Mouse (Mus musculus): Measurements from ENCODE around the gene Zzef1. TPM values are rescaled to one million over a fixed set of nuclear protein-coding genes. Genes with fewer than 3 reads are reported as not detected.
A peak's percentile ranks its signal among the peaks of the same experiment; 100 is the strongest.

Zzef1 gene
- polyA plus RNA-seq (2014; fragmentation: Nextera tagmentation; extraction: Ambion mirVana) = 18.0 and 19.8 TPM in 2 replicates

GRCm38 (mm10) chr11:72795455-72796295, at the start of gene Zzef1, which contains the start of gene Cyb5d2:
Gene Zzef1, plus strand, starts transcription at chr11:72796226.
Gene Cyb5d2, minus strand, starts transcription at chr11:72796142.
- under 1% methylated on average over 69 of the region's 69 CpGs for WGBS
- ATAC-seq (ENCODE audit: low FRiP score, low TSS enrichment) = peak; percentile 93
- DNase-seq = peak; percentile 97

GRCm38 (mm10) chr11:72751956-72752355, 44.1 kb upstream of the Zzef1 start:
- Histone ChIP-seq H3K9me3 (ENCODE audit: control insufficient read depth, low read length) (no peaks in the 10 kb centered on the region), H3K27me3 (ENCODE audit: control insufficient read depth, insufficient read depth, low read length) (no peaks in the 10 kb centered on the region), H3K36me3 (ENCODE audit: control insufficient read depth, insufficient read depth, low read length) (peaks cover 97% of the 10 kb centered on the region), H3K4me1 (ENCODE audit: control insufficient read depth, insufficient read depth, low read length) (no peaks in the 10 kb centered on the region), H3K4me2 (ENCODE audit: low read length) (no peak overlapping the region), H3K27ac (replicated peaks; ENCODE audit: low read depth, low read length) (no peak overlapping the region), H3K9ac (replicated peaks; ENCODE audit: low read length) (no peak overlapping the region), H3K4me3 (replicated peaks; ENCODE audit: low read depth, low read length) (no peak overlapping the region)
- 57% methylated on average over 2 of the region's 2 CpGs for WGBS
- ATAC-seq (ENCODE audit: low FRiP score, low TSS enrichment) = no peak
- DNase-seq = no peak

More at GRCm38 (mm10) chr11:72795455-72796295, at the start of gene Zzef1, which contains the start of gene Cyb5d2:
- Histone ChIP-seq H3K9ac (replicated peaks; ENCODE audit: low read length) (peak within 1 kb of the TSS; percentile 88), H3K4me1 (ENCODE audit: control insufficient read depth, insufficient read depth, low read length) (peaks cover 10% of the 10 kb centered on the region), H3K27me3 (ENCODE audit: control insufficient read depth, insufficient read depth, low read length) (no peaks in the 10 kb centered on the region), H3K27ac (replicated peaks; ENCODE audit: low read depth, low read length) (peak within 1 kb of the TSS; percentile 93), H3K4me3 (replicated peaks; ENCODE audit: low read depth, low read length) (peak within 1 kb of the TSS; percentile 90), H3K36me3 (ENCODE audit: control insufficient read depth, insufficient read depth, low read length) (no peaks in the 10 kb centered on the region), H3K4me2 (ENCODE audit: low read length) (peak within 1 kb of the TSS; percentile 95), H3K9me3 (ENCODE audit: control insufficient read depth, low read length) (no peaks in the 10 kb centered on the region)

GRCm38 (mm10) chr11:72758316-72758715, 37.7 kb upstream of the Zzef1 start:
- H3K4me1 ChIP-seq (ENCODE audit: control insufficient read depth, insufficient read depth, low read length) = no peaks in the 10 kb centered on the region
- H3K9me3 ChIP-seq (ENCODE audit: control insufficient read depth, low read length) = no peaks in the 10 kb centered on the region
- ATAC-seq (ENCODE audit: low FRiP score, low TSS enrichment) (no peak), DNase-seq (no peak)
- no peak overlapping the region for H3K4me2 ChIP-seq (ENCODE audit: low read length)
- WGBS = 96% methylated on average over 5 of the region's 5 CpGs
- no peak overlapping the region for H3K4me3 ChIP-seq (replicated peaks; ENCODE audit: low read depth, low read length)
- no peak overlapping the region for H3K9ac ChIP-seq (replicated peaks; ENCODE audit: low read length)
- no peaks in the 10 kb centered on the region for H3K27me3 ChIP-seq (ENCODE audit: control insufficient read depth, insufficient read depth, low read length)
- peaks cover 95% of the 10 kb centered on the region for H3K36me3 ChIP-seq (ENCODE audit: control insufficient read depth, insufficient read depth, low read length)
- no peak overlapping the region for H3K27ac ChIP-seq (replicated peaks; ENCODE audit: low read depth, low read length)

GRCm38 (mm10) chr11:72759581-72759980, 36.4 kb upstream of the Zzef1 start:
- 91% methylated on average over 6 of the region's 6 CpGs for WGBS
- H3K9me3 ChIP-seq (ENCODE audit: control insufficient read depth, low read length) = no peaks in the 10 kb centered on the region
- no peaks in the 10 kb centered on the region for H3K27me3 ChIP-seq (ENCODE audit: control insufficient read depth, insufficient read depth, low read length)
- no peak for DNase-seq
- H3K4me2 ChIP-seq (ENCODE audit: low read length) = no peak overlapping the region
- H3K4me1 ChIP-seq (ENCODE audit: control insufficient read depth, insufficient read depth, low read length) = no peaks in the 10 kb centered on the region
- no peak overlapping the region for H3K4me3 ChIP-seq (replicated peaks; ENCODE audit: low read depth, low read length)
- peaks cover 92% of the 10 kb centered on the region for H3K36me3 ChIP-seq (ENCODE audit: control insufficient read depth, insufficient read depth, low read length)
- no peak for ATAC-seq (ENCODE audit: low FRiP score, low TSS enrichment)
- H3K27ac ChIP-seq (replicated peaks; ENCODE audit: low read depth, low read length) = no peak overlapping the region
- no peak overlapping the region for H3K9ac ChIP-seq (replicated peaks; ENCODE audit: low read length)

GRCm38 (mm10) chr11:72760781-72761180, 35.2 kb upstream of the Zzef1 start:
- DNase-seq (no peak), ATAC-seq (ENCODE audit: low FRiP score, low TSS enrichment) (no peak)
- Histone ChIP-seq H3K9ac (replicated peaks; ENCODE audit: low read length) (no peak overlapping the region), H3K4me3 (replicated peaks; ENCODE audit: low read depth, low read length) (no peak overlapping the region), H3K36me3 (ENCODE audit: control insufficient read depth, insufficient read depth, low read length) (peaks cover 84% of the 10 kb centered on the region), H3K4me1 (ENCODE audit: control insufficient read depth, insufficient read depth, low read length) (no peaks in the 10 kb centered on the region), H3K9me3 (ENCODE audit: control insufficient read depth, low read length) (no peaks in the 10 kb centered on the region), H3K4me2 (ENCODE audit: low read length) (no peak overlapping the region), H3K27me3 (ENCODE audit: control insufficient read depth, insufficient read depth, low read length) (no peaks in the 10 kb centered on the region), H3K27ac (replicated peaks; ENCODE audit: low read depth, low read length) (no peak overlapping the region)
- WGBS = 89% methylated on average over 1 of the region's 1 CpGs

GRCm38 (mm10) chr11:72764270-72764669, 31.8 kb upstream of the Zzef1 start:
- no peaks in the 10 kb centered on the region for H3K4me1 ChIP-seq (ENCODE audit: control insufficient read depth, insufficient read depth, low read length)
- H3K36me3 ChIP-seq (ENCODE audit: control insufficient read depth, insufficient read depth, low read length) = peaks cover 74% of the 10 kb centered on the region
- no peak overlapping the region for H3K4me2 ChIP-seq (ENCODE audit: low read length)
- H3K4me3 ChIP-seq (replicated peaks; ENCODE audit: low read depth, low read length) = no peak overlapping the region
- H3K27me3 ChIP-seq (ENCODE audit: control insufficient read depth, insufficient read depth, low read length) = no peaks in the 10 kb centered on the region
- 93% methylated on average over 4 of the region's 4 CpGs for WGBS
- H3K27ac ChIP-seq (replicated peaks; ENCODE audit: low read depth, low read length) = no peak overlapping the region
- H3K9me3 ChIP-seq (ENCODE audit: control insufficient read depth, low read length) = no peaks in the 10 kb centered on the region
- ATAC-seq (ENCODE audit: low FRiP score, low TSS enrichment) (no peak), DNase-seq (no peak)
- no peak overlapping the region for H3K9ac ChIP-seq (replicated peaks; ENCODE audit: low read length)

GRCm38 (mm10) chr11:72767716-72768115, 28.3 kb upstream of the Zzef1 start:
- Histone ChIP-seq H3K27ac (replicated peaks; ENCODE audit: low read depth, low read length) (no peak overlapping the region), H3K4me1 (ENCODE audit: control insufficient read depth, insufficient read depth, low read length) (no peaks in the 10 kb centered on the region), H3K4me2 (ENCODE audit: low read length) (no peak overlapping the region), H3K36me3 (ENCODE audit: control insufficient read depth, insufficient read depth, low read length) (peaks cover 50% of the 10 kb centered on the region), H3K9ac (replicated peaks; ENCODE audit: low read length) (no peak overlapping the region), H3K9me3 (ENCODE audit: control insufficient read depth, low read length) (no peaks in the 10 kb centered on the region), H3K4me3 (replicated peaks; ENCODE audit: low read depth, low read length) (no peak overlapping the region), H3K27me3 (ENCODE audit: control insufficient read depth, insufficient read depth, low read length) (no peaks in the 10 kb centered on the region)
- DNase-seq (no peak), ATAC-seq (ENCODE audit: low FRiP score, low TSS enrichment) (no peak)
- WGBS = 92% methylated on average over 8 of the region's 8 CpGs

GRCm38 (mm10) chr11:72769061-72769460, 27.0 kb upstream of the Zzef1 start:
- H3K27me3 ChIP-seq (ENCODE audit: control insufficient read depth, insufficient read depth, low read length) = no peaks in the 10 kb centered on the region
- no peak for ATAC-seq (ENCODE audit: low FRiP score, low TSS enrichment)
- no peak for DNase-seq
- no peak overlapping the region for H3K4me2 ChIP-seq (ENCODE audit: low read length)
- H3K9ac ChIP-seq (replicated peaks; ENCODE audit: low read length) = no peak overlapping the region
- H3K36me3 ChIP-seq (ENCODE audit: control insufficient read depth, insufficient read depth, low read length) = peaks cover 40% of the 10 kb centered on the region
- no peak overlapping the region for H3K4me3 ChIP-seq (replicated peaks; ENCODE audit: low read depth, low read length)
- no peaks in the 10 kb centered on the region for H3K4me1 ChIP-seq (ENCODE audit: control insufficient read depth, insufficient read depth, low read length)
- no peaks in the 10 kb centered on the region for H3K9me3 ChIP-seq (ENCODE audit: control insufficient read depth, low read length)
- H3K27ac ChIP-seq (replicated peaks; ENCODE audit: low read depth, low read length) = no peak overlapping the region
- WGBS = 94% methylated on average over 3 of the region's 3 CpGs

- DNase-seq (no peak), ATAC-seq (ENCODE audit: low FRiP score, low TSS enrichment) (no peak)
- Histone ChIP-seq H3K4me3 (replicated peaks; ENCODE audit: low read depth, low read length) (no peak overlapping the region), H3K4me2 (ENCODE audit: low read length) (no peak overlapping the region), H3K9me3 (ENCODE audit: control insufficient read depth, low read length) (no peaks in the 10 kb centered on the region), H3K27me3 (ENCODE audit: control insufficient read depth, insufficient read depth, low read length) (no peaks in the 10 kb centered on the region), H3K9ac (replicated peaks; ENCODE audit: low read length) (no peak overlapping the region), H3K27ac (replicated peaks; ENCODE audit: low read depth, low read length) (no peak overlapping the region), H3K36me3 (ENCODE audit: control insufficient read depth, insufficient read depth, low read length) (peaks cover 32% of the 10 kb centered on the region), H3K4me1 (ENCODE audit: control insufficient read depth, insufficient read depth, low read length) (no peaks in the 10 kb centered on the region)
- WGBS = 91% methylated on average over 3 of the region's 3 CpGs
Observed at GRCm38 (mm10) chr11:72770324-72770723, 25.7 kb upstream of the Zzef1 start.

Data from midbrain, embryonic 14.5 days (tissue).